Mouse (Mus musculus): ENCODE measurements around the gene 5730409E04Rik. TPM values are rescaled to one million over a fixed set of nuclear protein-coding genes. Genes with fewer than 3 reads are reported as not detected.

The 5730409E04Rik gene
- total and polyA plus RNA-seq, 2 experiments from 2014 or later: 2.8 to 5.8 TPM

GRCm38 (mm10) chr4:126602445-126602762, 7.2 kb upstream of the 5730409E04Rik start:
- Histone ChIP-seq H3K4me1 (ENCODE audit: control insufficient read depth, insufficient read depth) (0 out of 2 replicates have a peak, but pooled peaks cover 4% of the 10 kb centered on the region), H3K36me3 (replicated peaks; ENCODE audit: control insufficient read depth, insufficient read depth, low read length) (no peaks in the 10 kb centered on the region), H3K4me2 (ENCODE audit: low read depth, low read length) (no peak overlapping the region), H3K27me3 (ENCODE audit: control insufficient read depth, insufficient read depth, low read length) (no peaks in the 10 kb centered on the region), H3K9me3 (replicated peaks; ENCODE audit: control insufficient read depth, low read length) (no peaks in the 10 kb centered on the region), H3K27ac (ENCODE audit: low read depth) (no peak overlapping the region), H3K9ac (replicated peaks; ENCODE audit: low read depth, low read length) (no peak overlapping the region), H3K4me3 (ENCODE audit: low read depth, low read length) (no peak overlapping the region)
- no peak for DNase-seq (ENCODE audit: low spot score)
- TF ChIP-seq EP300 (IDR thresholded peaks at IDR 0.05; ENCODE audit: low read depth) (no peak), CTCF (IDR thresholded peaks at IDR 0.05; ENCODE audit: low read depth) (no peak)
- WGBS: 21% methylated on average over 6 of the region's 6 CpGs
- ATAC-seq (ENCODE audit: insufficient read depth, low read depth): no peak

- WGBS: 69% methylated on average over 2 of the region's 2 CpGs
- Histone ChIP-seq H3K36me3 (replicated peaks; ENCODE audit: control insufficient read depth, insufficient read depth, low read length) (no peaks in the 10 kb centered on the region), H3K4me1 (ENCODE audit: control insufficient read depth, insufficient read depth) (0 out of 2 replicates have a peak, but pooled peaks cover 4% of the 10 kb centered on the region)
These were observed 5.5 kb upstream of the 5730409E04Rik start for GRCm38 (mm10) chr4:126604141-126604540.

GRCm38 (mm10) chr4:126605751-126606150, 3.9 kb upstream of the 5730409E04Rik start:
- Histone ChIP-seq H3K4me1 (ENCODE audit: control insufficient read depth, insufficient read depth) (0 out of 2 replicates have a peak, but pooled peaks cover 4% of the 10 kb centered on the region), H3K27me3 (ENCODE audit: control insufficient read depth, insufficient read depth, low read length) (no peaks in the 10 kb centered on the region), H3K27ac (ENCODE audit: low read depth) (no peak overlapping the region), H3K9ac (replicated peaks; ENCODE audit: low read depth, low read length) (no peak overlapping the region), H3K4me2 (ENCODE audit: low read depth, low read length) (no peak overlapping the region), H3K9me3 (replicated peaks; ENCODE audit: control insufficient read depth, low read length) (no peaks in the 10 kb centered on the region), H3K36me3 (replicated peaks; ENCODE audit: control insufficient read depth, insufficient read depth, low read length) (no peaks in the 10 kb centered on the region), H3K4me3 (ENCODE audit: low read depth, low read length) (no peak overlapping the region)
- 67% methylated on average over 4 of the region's 4 CpGs for WGBS
- ATAC-seq (ENCODE audit: insufficient read depth, low read depth) (no peak), DNase-seq (ENCODE audit: low spot score) (no peak)
- TF ChIP-seq EP300 (IDR thresholded peaks at IDR 0.05; ENCODE audit: low read depth) (no peak), CTCF (IDR thresholded peaks at IDR 0.05; ENCODE audit: low read depth) (no peak)

More at GRCm38 (mm10) chr4:126604141-126604540, 5.5 kb upstream of the 5730409E04Rik start:
- Histone ChIP-seq H3K9me3 (replicated peaks; ENCODE audit: control insufficient read depth, low read length) (no peaks in the 10 kb centered on the region), H3K4me2 (ENCODE audit: low read depth, low read length) (no peak overlapping the region), H3K27me3 (ENCODE audit: control insufficient read depth, insufficient read depth, low read length) (no peaks in the 10 kb centered on the region), H3K9ac (replicated peaks; ENCODE audit: low read depth, low read length) (no peak overlapping the region), H3K4me3 (ENCODE audit: low read depth, low read length) (no peak overlapping the region), H3K27ac (ENCODE audit: low read depth) (no peak overlapping the region)
- no peak for DNase-seq (ENCODE audit: low spot score)
- no peak for TF ChIP-seq CTCF (IDR thresholded peaks at IDR 0.05; ENCODE audit: low read depth)
- TF ChIP-seq EP300 (IDR thresholded peaks at IDR 0.05; ENCODE audit: low read depth): no peak
- no peak for ATAC-seq (ENCODE audit: insufficient read depth, low read depth)

- no peaks in the 10 kb centered on the region for H3K4me1 ChIP-seq (ENCODE audit: control insufficient read depth, insufficient read depth)
- H3K27ac ChIP-seq (ENCODE audit: low read depth): no peak overlapping the region
- no peak for ATAC-seq (ENCODE audit: insufficient read depth, low read depth)
- 89% methylated on average over 17 of the region's 17 CpGs for WGBS
- no peak for TF ChIP-seq EP300 (IDR thresholded peaks at IDR 0.05; ENCODE audit: low read depth)
- TF ChIP-seq CTCF (IDR thresholded peaks at IDR 0.05; ENCODE audit: low read depth): no peak
- H3K4me3 ChIP-seq (ENCODE audit: low read depth, low read length): no peak overlapping the region
- no peaks in the 10 kb centered on the region for H3K36me3 ChIP-seq (replicated peaks; ENCODE audit: control insufficient read depth, insufficient read depth, low read length)
- H3K27me3 ChIP-seq (ENCODE audit: control insufficient read depth, insufficient read depth, low read length): no peaks in the 10 kb centered on the region
- no peak overlapping the region for H3K9ac ChIP-seq (replicated peaks; ENCODE audit: low read depth, low read length)
- no peak for DNase-seq (ENCODE audit: low spot score)
- H3K4me2 ChIP-seq (ENCODE audit: low read depth, low read length): no peak overlapping the region
- no peaks in the 10 kb centered on the region for H3K9me3 ChIP-seq (replicated peaks; ENCODE audit: control insufficient read depth, low read length)
These were observed 2.4 kb downstream of the 5730409E04Rik start for GRCm38 (mm10) chr4:126611991-126612390.

- DNase-seq (ENCODE audit: low spot score) (no peak), ATAC-seq (ENCODE audit: insufficient read depth, low read depth) (no peak)
- WGBS: 75% methylated on average over 4 of the region's 4 CpGs
- Histone ChIP-seq H3K9me3 (replicated peaks; ENCODE audit: control insufficient read depth, low read length) (no peaks in the 10 kb centered on the region), H3K36me3 (replicated peaks; ENCODE audit: control insufficient read depth, insufficient read depth, low read length) (no peaks in the 10 kb centered on the region), H3K27ac (ENCODE audit: low read depth) (no peak overlapping the region), H3K4me2 (ENCODE audit: low read depth, low read length) (no peak overlapping the region), H3K27me3 (ENCODE audit: control insufficient read depth, insufficient read depth, low read length) (peaks cover 25% of the 10 kb centered on the region), H3K4me1 (ENCODE audit: control insufficient read depth, insufficient read depth) (no peaks in the 10 kb centered on the region), H3K9ac (replicated peaks; ENCODE audit: low read depth, low read length) (no peak overlapping the region), H3K4me3 (ENCODE audit: low read depth, low read length) (no peak overlapping the region)
- TF ChIP-seq EP300 (IDR thresholded peaks at IDR 0.05; ENCODE audit: low read depth) (no peak), CTCF (IDR thresholded peaks at IDR 0.05; ENCODE audit: low read depth) (no peak)
These were observed 6.7 kb downstream of the 5730409E04Rik start for GRCm38 (mm10) chr4:126616312-126616711.

- peak overlapping the region; percentile 51 for H3K4me2 ChIP-seq (ENCODE audit: low read depth, low read length)
- DNase-seq (ENCODE audit: low spot score) (no peak), ATAC-seq (ENCODE audit: insufficient read depth, low read depth) (no peak)
- no peak overlapping the region for H3K27ac ChIP-seq (ENCODE audit: low read depth)
- H3K4me3 ChIP-seq (ENCODE audit: low read depth, low read length): peak overlapping the region; percentile 25
- H3K9me3 ChIP-seq (replicated peaks; ENCODE audit: control insufficient read depth, low read length): no peaks in the 10 kb centered on the region
- peaks cover 30% of the 10 kb centered on the region for H3K27me3 ChIP-seq (ENCODE audit: control insufficient read depth, insufficient read depth, low read length)
- WGBS: 3% methylated on average over 31 of the region's 33 CpGs
- H3K4me1 ChIP-seq (ENCODE audit: control insufficient read depth, insufficient read depth): no peaks in the 10 kb centered on the region
- no peak overlapping the region for H3K9ac ChIP-seq (replicated peaks; ENCODE audit: low read depth, low read length)
- no peaks in the 10 kb centered on the region for H3K36me3 ChIP-seq (replicated peaks; ENCODE audit: control insufficient read depth, insufficient read depth, low read length)
- TF ChIP-seq EP300 (IDR thresholded peaks at IDR 0.05; ENCODE audit: low read depth) (no peak), CTCF (IDR thresholded peaks at IDR 0.05; ENCODE audit: low read depth) (no peak)
These were observed 10.2 kb downstream of the 5730409E04Rik start for GRCm38 (mm10) chr4:126619691-126620330.

All from heart, postnatal 0 days (tissue).